Mouse (Mus musculus) liver, embryonic 14.5 days (tissue): Measurements from ENCODE around the gene Pgam1.

ENCODE experiments used
- CTCF ChIP-seq: IDR thresholded peaks from 2 replicates; pipeline ENCODE4 v1.5.1; 2016; ENCODE audit warnings: antibody characterized with exemption, low read depth, control low read depth
- EP300 ChIP-seq: IDR thresholded peaks from 2 replicates; pipeline ENCODE4 v1.6.1; 2016; ENCODE audit warnings: antibody characterized with exemption, low read depth

GRCm38 (mm10) chr19:41874356-41874755 lies 37.4 kb upstream of the Pgam1 start:
- TF ChIP-seq EP300 (no peak), CTCF (no peak)
